Mouse (Mus musculus): Measurements from ENCODE around the gene Pdk2. TPM values are rescaled to one million over a fixed set of nuclear protein-coding genes. Genes with fewer than 3 reads are reported as not detected.
A peak's percentile ranks its signal among the peaks of the same experiment; 100 is the strongest.

Pdk2 gene
- total and polyA plus RNA-seq, 3 experiments = 3.9 to 40.3 (median 37.8) TPM

GRCm38 (mm10) chr11:94985140-94985539 is 56.0 kb downstream of the Pdk2 start:
- Histone ChIP-seq H3K27me3 (ENCODE audit: insufficient read depth, low read length) (peaks cover 4% of the 10 kb centered on the region), H3K4me3 (ENCODE audit: low read depth, low read length) (no peak overlapping the region), H3K4me1 (ENCODE audit: insufficient read depth, low read depth, low read length) (peaks cover 38% of the 10 kb centered on the region), H3K36me3 (replicated peaks) (no peaks in the 10 kb centered on the region), H3K9me3 (replicated peaks) (no peaks in the 10 kb centered on the region)
- no peak for TF ChIP-seq CTCF (IDR thresholded peaks at IDR 0.05; ENCODE audit: low read depth, low read length)
- TF ChIP-seq GATA2 (IDR thresholded peaks at IDR 0.05; ENCODE audit: borderline replicate concordance, low read depth, low read length) = no peak
- TF ChIP-seq TAL1 (conservative IDR thresholded peaks at IDR 0.05; ENCODE audit: low read depth, low read length) = no peak
- TF ChIP-seq GATA1 (IDR thresholded peaks at IDR 0.05; ENCODE audit: borderline replicate concordance, low read length) = no peak
- ATAC-seq (ENCODE audit: extremely low read depth, insufficient number of reproducible peaks, low FRiP score, poor library complexity, severe bottlenecking) (no peak), DNase-seq (ENCODE audit: low spot score) (no peak)

- Histone ChIP-seq H3K4me3 (ENCODE audit: low read depth, low read length) (peak overlapping the region; percentile 27; the same call in 1 of the 2 replicates), H3K4me1 (ENCODE audit: insufficient read depth, low read depth, low read length) (peaks cover 17% of the 10 kb centered on the region), H3K36me3 (replicated peaks) (no peaks in the 10 kb centered on the region), H3K9me3 (replicated peaks) (no peaks in the 10 kb centered on the region), H3K27me3 (ENCODE audit: insufficient read depth, low read length) (peaks cover 28% of the 10 kb centered on the region)
- no peak for TF ChIP-seq GATA2 (IDR thresholded peaks at IDR 0.05; ENCODE audit: borderline replicate concordance, low read depth, low read length)
- no peak for TF ChIP-seq TAL1 (conservative IDR thresholded peaks at IDR 0.05; ENCODE audit: low read depth, low read length)
- TF ChIP-seq CTCF (IDR thresholded peaks at IDR 0.05; ENCODE audit: low read depth, low read length) = no peak
- no peak for TF ChIP-seq POLR2AphosphoS5 (IDR thresholded peaks at IDR 0.05; ENCODE audit: insufficient replicate concordance, low read depth, low read length)
- TF ChIP-seq GATA1 (IDR thresholded peaks at IDR 0.05; ENCODE audit: borderline replicate concordance, low read length) = no peak
- DNase-seq (ENCODE audit: low spot score) (no peak), ATAC-seq (ENCODE audit: extremely low read depth, insufficient number of reproducible peaks, low FRiP score, poor library complexity, severe bottlenecking) (no peak)
Measured at GRCm38 (mm10) chr11:94979462-94980179, 61.5 kb downstream of the Pdk2 start.

- H3K27me3 ChIP-seq (ENCODE audit: insufficient read depth, low read length) = peaks cover 26% of the 10 kb centered on the region
- TF ChIP-seq GATA2 (IDR thresholded peaks at IDR 0.05; ENCODE audit: borderline replicate concordance, low read depth, low read length) (no peak), CTCF (IDR thresholded peaks at IDR 0.05; ENCODE audit: low read depth, low read length) (peak; percentile 87), GATA1 (IDR thresholded peaks at IDR 0.05; ENCODE audit: borderline replicate concordance, low read length) (no peak), POLR2AphosphoS5 (IDR thresholded peaks at IDR 0.05; ENCODE audit: insufficient replicate concordance, low read depth, low read length) (no peak), TAL1 (conservative IDR thresholded peaks at IDR 0.05; ENCODE audit: low read depth, low read length) (no peak)
- H3K4me3 ChIP-seq (ENCODE audit: low read depth, low read length) = peak overlapping the region; percentile 64; the same call in 1 of the 2 replicates
- DNase-seq (ENCODE audit: low spot score) = peak; percentile 93
- ATAC-seq (ENCODE audit: extremely low read depth, insufficient number of reproducible peaks, low FRiP score, poor library complexity, severe bottlenecking) = peak; percentile 83
- no peaks in the 10 kb centered on the region for H3K36me3 ChIP-seq (replicated peaks)
- H3K9me3 ChIP-seq (replicated peaks) = no peaks in the 10 kb centered on the region
- H3K4me1 ChIP-seq (ENCODE audit: insufficient read depth, low read depth, low read length) = peaks cover 17% of the 10 kb centered on the region
Measured at GRCm38 (mm10) chr11:94978947-94979346, 62.2 kb downstream of the Pdk2 start.

GRCm38 (mm10) chr11:94978178-94978915 is 62.8 kb downstream of the Pdk2 start:
- DNase-seq (ENCODE audit: low spot score) = no peak
- H3K4me3 ChIP-seq (ENCODE audit: low read depth, low read length) = no peak overlapping the region
- no peak for TF ChIP-seq TAL1 (conservative IDR thresholded peaks at IDR 0.05; ENCODE audit: low read depth, low read length)
- TF ChIP-seq POLR2AphosphoS5 (IDR thresholded peaks at IDR 0.05; ENCODE audit: insufficient replicate concordance, low read depth, low read length) = no peak
- no peak for TF ChIP-seq GATA1 (IDR thresholded peaks at IDR 0.05; ENCODE audit: borderline replicate concordance, low read length)
- TF ChIP-seq GATA2 (IDR thresholded peaks at IDR 0.05; ENCODE audit: borderline replicate concordance, low read depth, low read length) = no peak
- TF ChIP-seq CTCF (IDR thresholded peaks at IDR 0.05; ENCODE audit: low read depth, low read length) = no peak
- no peaks in the 10 kb centered on the region for H3K36me3 ChIP-seq (replicated peaks)
- H3K27me3 ChIP-seq (ENCODE audit: insufficient read depth, low read length) = peaks cover 27% of the 10 kb centered on the region
- peaks cover 18% of the 10 kb centered on the region for H3K4me1 ChIP-seq (ENCODE audit: insufficient read depth, low read depth, low read length)
- H3K9me3 ChIP-seq (replicated peaks) = no peaks in the 10 kb centered on the region
- ATAC-seq (ENCODE audit: extremely low read depth, insufficient number of reproducible peaks, low FRiP score, poor library complexity, severe bottlenecking) = no peak

Other genes starting within 250 kb of the Pdk2 start
- not detected in 2 replicates for gene Col1a1, start 105.1 kb downstream of the Pdk2 start, total RNA-seq (2014; fragmentation: Nextera tagmentation)
- gene Col1a1, start 105.1 kb downstream of the Pdk2 start, total RNA-seq (2017) = 1.9 TPM in 1 of 2 replicates, not detected in the other
- gene Col1a1, start 105.1 kb downstream of the Pdk2 start, polyA plus RNA-seq (2012) = 0.01 TPM in 1 of 2 replicates, not detected in the other
- gene Hils1, start 73.8 kb downstream of the Pdk2 start, total RNA-seq (2014; fragmentation: Nextera tagmentation) = not detected in 2 replicates
- gene Hils1, start 73.8 kb downstream of the Pdk2 start, total RNA-seq (2017) = not detected in 2 replicates
- not detected in 2 replicates for gene Hils1, start 73.8 kb downstream of the Pdk2 start, polyA plus RNA-seq (2012)
- not detected in 2 replicates for gene Sgca, start 65.0 kb downstream of the Pdk2 start, total RNA-seq (2014; fragmentation: Nextera tagmentation)
- 0.06 and 0.87 TPM in 2 replicates for gene Sgca, start 65.0 kb downstream of the Pdk2 start, total RNA-seq (2017)
- gene Sgca, start 65.0 kb downstream of the Pdk2 start, polyA plus RNA-seq (2012) = not detected in 2 replicates
- gene Ppp1r9b, start 50.3 kb downstream of the Pdk2 start, total RNA-seq (2014; fragmentation: Nextera tagmentation) = 87.8 and 117 TPM in 2 replicates
- 68.2 and 83.2 TPM in 2 replicates for gene Ppp1r9b, start 50.3 kb downstream of the Pdk2 start, total RNA-seq (2017)
- gene Ppp1r9b, start 50.3 kb downstream of the Pdk2 start, polyA plus RNA-seq (2012) = 207 and 233 TPM in 2 replicates
- 71.8 and 84.9 TPM in 2 replicates for gene Samd14, start 31.5 kb downstream of the Pdk2 start, total RNA-seq (2014; fragmentation: Nextera tagmentation)
- gene Samd14, start 31.5 kb downstream of the Pdk2 start, total RNA-seq (2017) = 26.1 and 30.0 TPM in 2 replicates
- 356 and 518 TPM in 2 replicates for gene Samd14, start 31.5 kb downstream of the Pdk2 start, polyA plus RNA-seq (2012)
- not detected in 2 replicates for gene Itga3, start 35.4 kb upstream of the Pdk2 start, total RNA-seq (2014; fragmentation: Nextera tagmentation)
- gene Itga3, start 35.4 kb upstream of the Pdk2 start, total RNA-seq (2017) = 0.27 TPM in 1 of 2 replicates, not detected in the other
- not detected in 2 replicates for gene Itga3, start 35.4 kb upstream of the Pdk2 start, polyA plus RNA-seq (2012)
- gene Dlx3, start 78.8 kb upstream of the Pdk2 start, total RNA-seq (2014; fragmentation: Nextera tagmentation) = not detected in 2 replicates
- gene Dlx3, start 78.8 kb upstream of the Pdk2 start, total RNA-seq (2017) = 0.11 TPM in 1 of 2 replicates, not detected in the other
- not detected in 2 replicates for gene Dlx3, start 78.8 kb upstream of the Pdk2 start, polyA plus RNA-seq (2012)
- not detected in 2 replicates for gene Dlx4, start 104.9 kb upstream of the Pdk2 start, total RNA-seq (2014; fragmentation: Nextera tagmentation)
- gene Dlx4, start 104.9 kb upstream of the Pdk2 start, total RNA-seq (2017) = 0.05 TPM in 1 of 2 replicates, not detected in the other
- not detected in 2 replicates for gene Dlx4, start 104.9 kb upstream of the Pdk2 start, polyA plus RNA-seq (2012)
- gene Tac4, start 220.2 kb upstream of the Pdk2 start, total RNA-seq (2014; fragmentation: Nextera tagmentation) = not detected in 2 replicates
- 0.11 and 0.29 TPM in 2 replicates for gene Tac4, start 220.2 kb upstream of the Pdk2 start, total RNA-seq (2017)
- gene Tac4, start 220.2 kb upstream of the Pdk2 start, polyA plus RNA-seq (2012) = not detected in 2 replicates